Mouse (Mus musculus) CD4-positive, CD25-positive, alpha-beta regulatory T cell, adult 4 months (primary cell): ENCODE data around the gene Nkx3-2. TPM values are rescaled to one million over a fixed set of nuclear protein-coding genes. Genes with fewer than 3 reads are reported as not detected.

ENCODE experiments used
- ATAC-seq: one replicate; pipeline ENCODE4 v1.8.0; 2017
- polyA plus RNA-seq, 2 experiments: library from polyadenylated mRNA; unstranded; fragments of 100-300 nt; shearing (Covaris generic); gene quantifications; one replicate each; pipeline ENCODE4 v1.2.1; 2017

Gene Nkx3-2
- polyA plus RNA-seq: not detected

GRCm38 (mm10) chr5:41763731-41764721 lies at the start of gene Nkx3-2:
Nkx3-2 (minus strand) TSS chr5:41764501.
- ATAC-seq: no peak

- no peak for ATAC-seq
These were observed 48.2 kb upstream of the Nkx3-2 start for GRCm38 (mm10) chr5:41812516-41812915.

GRCm38 (mm10) chr5:41811279-41811678 lies 47.0 kb upstream of the Nkx3-2 start:
- no peak for ATAC-seq

DNA sequence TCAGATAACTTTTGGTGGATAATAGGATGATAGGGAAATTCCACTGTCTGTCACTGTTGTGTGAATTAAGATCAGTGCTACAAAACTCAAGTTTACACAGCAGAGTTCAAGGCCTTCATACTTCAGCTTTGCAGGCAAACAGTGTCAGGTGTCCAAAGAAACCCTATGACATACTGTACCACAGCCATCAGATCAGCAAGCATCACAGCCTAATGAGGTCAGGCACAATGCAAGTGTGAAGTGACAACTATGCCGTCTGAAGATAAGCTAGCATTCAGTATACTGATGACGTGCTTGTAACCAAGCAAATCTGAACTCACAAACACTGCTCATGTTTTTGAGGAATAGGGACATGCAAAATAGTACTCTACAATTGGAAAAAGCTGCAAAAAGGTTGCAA lies 43.1 kb upstream of the Nkx3-2 start:
- no peak for ATAC-seq

DNA sequence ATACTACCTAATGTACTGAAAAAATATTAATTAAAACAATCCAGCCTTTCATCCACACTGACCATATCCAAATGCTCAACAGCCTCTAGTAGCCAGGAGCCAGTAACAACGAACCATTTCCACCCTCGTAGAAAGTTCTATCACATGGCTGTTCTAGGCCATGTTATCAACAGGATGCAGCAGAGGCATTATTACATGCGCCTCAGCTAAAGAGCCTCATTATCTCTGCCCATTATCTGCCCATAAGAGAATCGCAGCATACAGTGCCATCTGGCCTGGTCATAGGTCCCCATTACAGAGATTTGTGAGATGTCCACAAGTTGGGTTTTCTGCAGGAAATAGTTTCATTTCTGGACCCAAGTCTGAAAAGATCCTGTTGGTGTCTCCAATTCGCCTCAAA lies 41.9 kb upstream of the Nkx3-2 start:
- ATAC-seq: no peak

DNA sequence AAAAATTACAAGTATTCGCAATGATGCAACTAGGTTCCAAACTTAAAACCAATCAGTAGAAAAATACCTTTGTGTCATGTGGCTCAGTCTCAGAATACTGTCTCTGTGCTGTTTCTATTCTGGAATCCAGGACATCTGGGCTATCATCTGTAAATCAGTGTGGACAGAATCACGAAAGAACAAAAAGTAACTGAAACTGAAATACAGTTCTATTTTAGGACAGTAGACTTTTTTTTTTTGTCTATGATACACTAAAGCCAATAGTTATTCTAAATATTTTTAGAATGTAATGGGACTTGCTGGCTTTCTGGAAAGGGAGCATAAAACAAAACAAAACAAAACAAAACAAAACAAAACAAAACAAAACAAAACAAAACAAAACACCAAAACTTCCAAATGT lies 40.8 kb upstream of the Nkx3-2 start:
- ATAC-seq: no peak

DNA sequence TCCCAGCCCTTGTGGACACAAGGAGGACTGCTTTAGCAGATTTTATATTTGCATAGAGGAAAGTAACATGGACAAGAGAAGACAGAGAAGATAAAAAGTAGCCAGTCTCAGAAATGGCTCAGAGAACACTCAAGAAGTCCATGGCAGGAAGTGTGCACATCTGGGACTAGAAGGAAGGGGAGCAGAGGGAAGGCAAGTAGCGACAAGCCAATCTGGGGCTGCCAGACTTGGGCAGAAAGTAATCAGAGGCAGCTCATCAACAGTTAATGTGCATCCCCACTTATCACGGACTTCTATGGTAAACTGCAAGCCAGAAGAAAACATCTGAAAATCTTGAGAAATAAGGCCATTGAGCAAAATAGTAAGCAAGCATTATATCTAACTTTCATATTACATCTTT lies 40.3 kb upstream of the Nkx3-2 start:
- no peak for ATAC-seq

GRCm38 (mm10) chr5:41801622-41802021 lies 37.3 kb upstream of the Nkx3-2 start:
- ATAC-seq: no peak

- ATAC-seq: no peak
These were observed 30.1 kb upstream of the Nkx3-2 start for GRCm38 (mm10) chr5:41794434-41794833.

- no peak for ATAC-seq
These were observed 26.2 kb upstream of the Nkx3-2 start for GRCm38 (mm10) chr5:41790517-41790916.

DNA sequence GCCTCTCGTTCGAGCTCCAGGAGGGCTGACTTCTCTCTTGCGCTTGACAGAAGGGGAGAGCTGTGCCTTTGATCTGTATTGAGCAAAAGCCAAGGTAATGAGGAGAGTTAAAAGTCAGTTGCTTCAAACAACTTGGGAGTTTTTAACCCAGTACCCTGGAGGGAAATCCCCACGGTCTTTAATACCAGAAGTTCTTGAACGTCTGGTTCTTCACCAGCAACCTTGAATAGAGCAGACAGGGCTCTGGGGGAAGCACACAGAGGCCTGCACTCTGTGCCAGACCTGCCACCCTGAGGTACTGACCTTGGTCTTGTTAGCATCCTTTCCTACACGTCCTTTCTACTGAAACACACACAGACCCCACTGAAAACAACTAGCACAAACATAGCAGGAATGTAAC lies 24.6 kb upstream of the Nkx3-2 start:
- peak; percentile 72 for ATAC-seq

DNA sequence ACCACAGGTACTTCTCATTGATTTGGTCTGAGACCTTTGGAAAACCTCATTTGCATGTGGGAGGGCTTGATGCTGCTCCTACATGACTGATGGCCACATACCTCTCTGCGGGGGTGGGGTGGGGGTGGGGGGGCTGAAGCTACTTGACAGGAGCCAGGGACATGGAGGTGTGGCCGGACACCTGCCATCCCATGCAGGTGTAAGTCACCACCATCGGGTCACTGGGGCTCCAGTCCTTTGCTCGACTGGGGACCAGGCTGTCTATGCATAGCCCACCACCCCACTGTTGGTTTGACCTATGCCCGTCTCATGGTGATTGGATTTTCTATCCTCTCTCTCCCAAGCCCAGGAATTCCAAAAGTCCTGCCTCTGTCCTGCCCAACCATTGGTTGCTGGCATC lies 17.6 kb upstream of the Nkx3-2 start:
- no peak for ATAC-seq

GRCm38 (mm10) chr5:41780026-41780425 lies 15.7 kb upstream of the Nkx3-2 start:
- no peak for ATAC-seq

- ATAC-seq: no peak
These were observed 11.4 kb upstream of the Nkx3-2 start for GRCm38 (mm10) chr5:41775728-41776127.

DNA sequence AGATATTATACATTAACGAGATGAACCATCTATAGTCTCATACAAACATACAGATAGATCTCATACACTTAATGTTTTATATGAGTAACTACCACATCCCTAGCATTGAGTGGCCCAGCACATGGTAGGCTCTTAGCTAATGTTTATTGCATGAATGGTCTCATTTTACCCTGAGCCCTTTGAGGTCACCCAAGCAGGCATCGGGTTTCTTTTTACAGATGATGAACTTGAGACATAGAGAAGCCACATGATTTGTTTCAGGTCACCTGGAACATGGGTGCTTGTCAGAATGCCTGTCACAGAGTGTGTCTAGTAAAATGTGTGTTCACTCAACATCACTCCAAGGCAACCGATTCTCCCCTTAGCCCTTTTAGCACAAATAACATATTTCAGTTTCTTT lies 11.0 kb upstream of the Nkx3-2 start:
- no peak for ATAC-seq

GRCm38 (mm10) chr5:41768382-41769040 lies 4.2 kb upstream of the Nkx3-2 start:
- ATAC-seq: peak; percentile 91

DNA sequence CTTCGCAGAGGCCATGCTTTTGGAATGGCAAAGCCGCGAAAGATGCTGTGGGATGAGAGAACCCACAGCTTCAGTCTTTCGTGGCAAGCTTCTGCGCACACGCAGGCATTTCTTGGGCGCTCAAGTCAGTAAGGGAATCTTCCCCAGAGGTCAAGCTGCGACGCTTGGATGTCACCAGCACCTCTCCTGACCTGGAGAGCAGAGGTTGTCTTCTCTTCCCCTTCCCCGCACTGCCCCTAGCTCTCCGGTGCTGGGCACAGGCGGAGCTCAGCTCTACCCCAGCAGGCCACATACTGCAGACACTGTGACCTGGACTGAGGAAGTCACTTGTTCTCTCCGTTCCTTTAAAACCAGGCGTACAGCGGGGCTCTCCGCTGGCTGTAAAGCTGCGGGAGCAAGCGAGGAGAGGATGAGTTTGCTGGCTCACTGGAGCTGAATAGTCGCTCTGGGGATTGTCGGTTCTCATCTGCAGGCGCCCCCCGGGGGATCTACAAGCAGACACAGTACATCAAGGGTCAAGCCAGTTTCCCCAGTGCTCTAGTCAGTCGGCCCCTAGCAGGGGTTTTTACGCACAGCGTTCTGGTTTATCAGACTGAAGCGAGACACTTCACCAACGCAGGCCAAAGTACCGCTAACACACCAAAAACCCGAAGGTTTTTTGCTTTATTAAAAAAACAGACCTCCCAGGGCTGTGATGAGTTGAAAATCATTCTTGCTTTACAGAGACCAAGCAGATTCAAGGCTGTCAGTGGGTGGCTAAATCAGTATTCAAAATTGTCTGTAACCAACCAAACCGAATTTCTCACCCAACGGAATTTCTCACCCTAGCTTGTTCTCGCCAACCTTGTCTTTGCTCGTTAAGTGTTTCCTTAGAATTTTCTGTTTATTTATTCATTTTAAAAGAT lies 3.2 kb upstream of the Nkx3-2 start:
- no peak for ATAC-seq

GRCm38 (mm10) chr5:41766406-41767010 lies 2.2 kb upstream of the Nkx3-2 start:
- no peak for ATAC-seq

DNA sequence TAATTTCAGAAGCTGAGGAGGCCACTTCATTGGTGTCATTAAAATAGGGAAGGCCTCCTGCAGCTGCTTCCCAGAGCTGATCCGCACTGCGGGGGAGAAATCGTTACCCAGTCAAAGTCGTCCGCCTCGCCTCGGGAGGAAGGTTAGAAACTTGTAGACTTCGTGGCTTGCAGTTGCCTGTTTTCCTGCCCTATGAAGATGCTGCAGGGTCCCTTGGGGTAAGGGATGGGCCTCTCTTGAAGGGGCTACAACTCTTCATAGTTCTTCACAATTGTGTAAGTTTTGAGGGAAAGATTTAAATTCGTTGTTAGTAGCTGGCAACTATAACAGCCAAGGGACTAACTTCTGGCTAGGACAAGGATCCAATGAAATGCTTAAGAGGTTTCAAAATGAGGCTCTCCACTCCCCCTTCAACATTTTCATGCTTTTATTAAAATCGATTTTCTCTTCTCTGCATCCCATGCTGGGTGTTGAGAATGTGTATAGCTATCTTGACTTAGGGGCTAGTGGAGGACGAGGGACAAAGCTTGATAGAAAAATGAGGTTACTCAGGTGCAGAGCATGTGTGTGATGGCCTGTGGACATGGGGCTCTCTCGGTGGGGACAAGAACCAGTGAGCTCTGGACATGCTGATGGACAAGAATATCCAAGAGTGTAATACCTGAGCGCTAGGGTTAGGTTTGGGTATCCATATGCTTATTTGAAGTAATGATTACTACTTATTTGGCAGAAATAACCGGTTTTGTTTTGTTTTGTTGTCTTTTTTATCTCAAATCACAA lies 1.5 kb upstream of the Nkx3-2 start:
- ATAC-seq: no peak

- ATAC-seq: no peak
These were observed 1.2 kb downstream of the Nkx3-2 start for GRCm38 (mm10) chr5:41762947-41763730.
